Mouse (Mus musculus) ES-E14 (cell line): ENCODE data around the gene Tyms. TPM values are rescaled to one million over a fixed set of nuclear protein-coding genes. Genes with fewer than 3 reads are reported as not detected.

Experiments used
- DNase-seq: peaks from one replicate; pipeline ENCODE4 v3.0.0-alpha.2; 2013; ENCODE audit warnings: low read depth, low spot score
- H3K27ac ChIP-seq: 2 replicates; pipeline ENCODE4 v1.5.1; 2012; ENCODE audit warnings: low read depth, mild to moderate bottlenecking, low read length, moderate library complexity, mixed read lengths; ENCODE audit not compliant: poor library complexity, insufficient read depth, severe bottlenecking
- H3K36me3 ChIP-seq: 2 replicates; pipeline ENCODE4 v1.6.1; 2012; ENCODE audit warnings: mild to moderate bottlenecking, low read length, moderate library complexity, mixed read lengths; ENCODE audit not compliant: control insufficient read depth, poor library complexity, insufficient read depth, severe bottlenecking
- H3K4me1 ChIP-seq, 2 experiments: fragments of 150-350 bp in 1 of 2; sonication (generic) in 1 of 2; 2 replicates each; pipeline ENCODE4 v1.6.1; 2012; ENCODE audit warnings: low read length in 2 of 2, mild to moderate bottlenecking in 1 of 2, mixed read lengths in 1 of 2; ENCODE audit not compliant: control insufficient read depth in 2 of 2, insufficient read depth in 2 of 2, poor library complexity in 1 of 2
- H3K4me3 ChIP-seq, 2 experiments: fragments of 150-350 bp in 1 of 2; sonication (generic) in 1 of 2; 2 replicates each; pipeline ENCODE4 v1.5.1; 2012; ENCODE audit warnings: low read length in 2 of 2, low read depth in 1 of 2, mild to moderate bottlenecking in 1 of 2, mixed read lengths in 1 of 2; ENCODE audit not compliant: insufficient read depth in 1 of 2, poor library complexity in 1 of 2, severe bottlenecking in 1 of 2
- H3K9ac ChIP-seq: 2 replicates; pipeline ENCODE4 v1.6.1; 2012; ENCODE audit warnings: low read depth, mild to moderate bottlenecking, low read length, mixed read lengths; ENCODE audit not compliant: poor library complexity, insufficient read depth, severe bottlenecking
- H3K9me3 ChIP-seq: fragments of 150-350 bp; sonication (generic); 2 replicates; pipeline ENCODE4 v1.6.1; 2012; ENCODE audit warnings: low read depth, mild to moderate bottlenecking, low read length; ENCODE audit not compliant: control insufficient read depth, insufficient read depth
- CHD2 ChIP-seq: IDR thresholded peaks from 2 replicates; pipeline ENCODE4 v1.6.1; 2014; ENCODE audit warnings: mild to moderate bottlenecking, low read depth, low read length, inconsistent platforms
- HCFC1 ChIP-seq: IDR thresholded peaks from 2 replicates; pipeline ENCODE4 v1.6.1; 2012; ENCODE audit warnings: low read length, inconsistent platforms, borderline replicate concordance; ENCODE audit not compliant: insufficient read depth
- MAFK ChIP-seq: IDR thresholded peaks from 2 replicates; pipeline ENCODE4 v1.6.1; 2014; ENCODE audit warnings: mild to moderate bottlenecking, low read depth, low read length, inconsistent platforms; ENCODE audit not compliant: insufficient read depth
- ZC3H11A ChIP-seq: IDR thresholded peaks from 2 replicates; pipeline ENCODE4 v1.6.1; 2012; ENCODE audit warnings: low read depth, mild to moderate bottlenecking, inconsistent platforms, low read length, borderline replicate concordance
- ZNF384 ChIP-seq: IDR thresholded peaks from 2 replicates; pipeline ENCODE4 v1.6.1; 2012; ENCODE audit warnings: low read depth, low read length, inconsistent platforms
- in situ Hi-C, 2 experiments: fragments of 600-800 bp; cut with MboI; formaldehyde crosslinking; loops; one replicate each; pipeline ENCODE4 v1.15.1; 2025; ENCODE audit warnings: low sequenced_read_pairs in 2 of 2, inconsistent platforms in 1 of 2; ENCODE audit not compliant: unreplicated experiment in 2 of 2
- total RNA-seq: library from RNA; depleted of rRNA; stranded (reverse); fragments of 300-350 nt; gene quantifications from 2 replicates; pipeline ENCODE4 v1.2.3, GENCODE M21; 2012

The Tyms gene
- total RNA-seq, 1 experiment, result 121 TPM

DNA sequence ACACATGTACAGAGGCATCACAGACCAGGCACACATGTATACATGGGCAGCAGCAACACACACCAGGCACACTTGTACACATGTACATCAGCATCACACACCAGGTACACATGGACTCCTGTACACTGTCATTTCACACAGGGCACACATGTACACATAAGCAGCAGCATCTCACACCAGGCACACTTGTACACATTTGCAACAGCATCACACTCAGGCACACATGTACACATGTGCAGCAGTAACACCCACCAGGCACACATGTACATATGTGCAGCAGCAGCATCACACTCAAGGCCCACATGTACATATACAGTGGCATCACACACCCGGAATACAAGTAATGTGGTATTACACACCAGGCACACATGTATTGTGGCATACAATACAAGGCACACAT is 24.8 kb upstream of the Tyms start:
- Histone ChIP-seq H3K4me3 (no peak overlapping the region), H3K27ac (no peak overlapping the region), H3K9me3 (no peaks in the 10 kb centered on the region), H3K36me3 (no peaks in the 10 kb centered on the region), H3K9ac (no peak overlapping the region), H3K4me1 (no peaks in the 10 kb centered on the region)
- no peak for TF ChIP-seq MAFK
- no peak for DNase-seq
- in situ Hi-C loops, result no loop called here

DNA sequence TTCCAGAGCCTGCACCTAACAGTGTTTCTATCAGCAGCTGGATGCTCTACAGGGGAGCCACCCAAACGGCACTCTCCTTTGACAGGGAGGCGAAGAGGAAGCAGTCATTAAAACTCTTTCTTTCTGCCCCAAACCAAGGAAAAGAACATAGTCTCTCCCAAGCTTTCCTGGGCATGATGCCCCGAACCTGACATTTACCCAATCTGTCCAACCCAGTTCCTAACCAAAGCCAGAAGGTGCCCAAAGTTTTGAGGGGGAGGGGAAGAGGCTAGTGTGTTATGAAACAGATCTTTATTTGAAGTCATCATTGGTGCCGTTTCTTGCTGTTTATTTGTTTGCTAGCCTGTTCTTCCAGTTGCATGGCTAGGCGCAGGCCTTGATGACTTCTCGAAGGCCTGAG is 22.3 kb upstream of the Tyms start:
- peaks cover 0 to 5% of the 10 kb centered on the region in 2 experiments; a peak in 1 of 4 replicates for H3K4me1 ChIP-seq
- no peak overlapping the region for H3K27ac ChIP-seq
- no peak overlapping the region for H3K9ac ChIP-seq
- H3K4me3 ChIP-seq, result no peak overlapping the region
- TF ChIP-seq ZC3H11A (no peak), CHD2 (no peak), HCFC1 (no peak), ZNF384 (no peak), MAFK (no peak)
- no peaks in the 10 kb centered on the region for H3K9me3 ChIP-seq
- H3K36me3 ChIP-seq, result no peaks in the 10 kb centered on the region
- in situ Hi-C loops, result no loop called here
- DNase-seq, result no peak

GRCm38 (mm10) chr5:30094399-30094798 is 21.0 kb upstream of the Tyms start:
- Histone ChIP-seq H3K9ac (no peak overlapping the region), H3K4me1 (peaks cover 0 to 5% of the 10 kb centered on the region in 2 experiments; a peak in 1 of 4 replicates), H3K4me3 (no peak overlapping the region), H3K9me3 (no peaks in the 10 kb centered on the region), H3K36me3 (no peaks in the 10 kb centered on the region), H3K27ac (no peak overlapping the region)
- in situ Hi-C loops, result no loop called here
- TF ChIP-seq MAFK, result no peak
- no peak for TF ChIP-seq ZNF384
- no peak for TF ChIP-seq ZC3H11A
- TF ChIP-seq HCFC1, result no peak
- TF ChIP-seq CHD2, result no peak
- no peak for DNase-seq

- H3K27ac ChIP-seq, result no peak overlapping the region
- no peaks in the 10 kb centered on the region for H3K9me3 ChIP-seq
- peak overlapping the region; percentile 36; the same call in 1 of the 2 replicates for H3K9ac ChIP-seq
- peak overlapping the region; percentile 33 to 58 for H3K4me3 ChIP-seq
- DNase-seq, result peak; percentile 59
- H3K4me1 ChIP-seq, result peaks cover 0 to 5% of the 10 kb centered on the region in 2 experiments; a peak in 1 of 4 replicates
- no peaks in the 10 kb centered on the region for H3K36me3 ChIP-seq
- in situ Hi-C loops, result no loop called here
- TF ChIP-seq ZNF384 (no peak), HCFC1 (no peak), CHD2 (no peak), ZC3H11A (no peak), MAFK (no peak)
Measured at GRCm38 (mm10) chr5:30092701-30093100, 19.3 kb upstream of the Tyms start.

- Histone ChIP-seq H3K9me3 (no peaks in the 10 kb centered on the region), H3K4me1 (peaks cover 0 to 3% of the 10 kb centered on the region in 2 experiments; a peak in 1 of 4 replicates), H3K27ac (peak overlapping the region; percentile 49; the same call in 1 of the 2 replicates), H3K4me3 (peak overlapping the region; percentile 92 to 95), H3K36me3 (peaks cover 13% of the 10 kb centered on the region), H3K9ac (peak overlapping the region; percentile 95)
- DNase-seq, result no peak
- no peak for TF ChIP-seq CHD2
- TF ChIP-seq HCFC1, result no peak
- TF ChIP-seq ZNF384, result no peak; the same call in 1 of the 2 replicates
- no peak for TF ChIP-seq ZC3H11A
- no peak for TF ChIP-seq MAFK
- in situ Hi-C loops, result no loop called here
Measured at GRCm38 (mm10) chr5:30072377-30072776, 1.0 kb downstream of the Tyms start.
